Mouse (Mus musculus) forebrain, postnatal 0 days (tissue): Measurements from ENCODE around the gene Syt15. TPM values are rescaled to one million over a fixed set of nuclear protein-coding genes. Genes with fewer than 3 reads are reported as not detected.

Source experiments
- ATAC-seq: fragments of 200-750 bp; cut with Nextera tagmentation; 2 replicates; pipeline ENCODE4 v1.8.0; 2017; ENCODE audit warnings: mild to moderate bottlenecking, moderate library complexity
- DNase-seq: peaks from one replicate; pipeline ENCODE4 v3.0.0-alpha.2; 2015
- H3K27ac ChIP-seq: fragments of 300-500 bp; sonication (generic); 2 replicates; pipeline ENCODE4 v1.5.1; 2014; ENCODE audit warnings: low read depth, mild to moderate bottlenecking, antibody characterized with exemption, low read length, moderate library complexity, mixed read lengths
- H3K27me3 ChIP-seq: fragments of 300-500 bp; sonication (generic); 2 replicates; pipeline ENCODE4 v1.6.1; 2014; ENCODE audit warnings: mild to moderate bottlenecking, low read length, mixed read lengths; ENCODE audit not compliant: insufficient read depth
- H3K36me3 ChIP-seq: fragments of 300-500 bp; sonication (generic); 2 replicates; pipeline ENCODE4 v1.6.1; 2014; ENCODE audit warnings: mild to moderate bottlenecking, moderate library complexity; ENCODE audit not compliant: insufficient read depth
- H3K4me1 ChIP-seq: fragments of 300-500 bp; sonication (generic); 2 replicates; pipeline ENCODE4 v1.6.1; 2014; ENCODE audit warnings: antibody characterized with exemption; ENCODE audit not compliant: insufficient read depth
- H3K4me2 ChIP-seq: fragments of 300-500 bp; sonication (generic); 2 replicates; pipeline ENCODE4 v1.6.1; 2014; ENCODE audit warnings: low read depth, mild to moderate bottlenecking, moderate library complexity
- H3K4me3 ChIP-seq: fragments of 300-500 bp; sonication (generic); 2 replicates; pipeline ENCODE4 v1.5.1; 2014; ENCODE audit warnings: low read depth, low read length, mixed read lengths
- H3K9ac ChIP-seq: fragments of 300-500 bp; sonication (generic); 2 replicates; pipeline ENCODE4 v1.6.1; 2014; ENCODE audit warnings: mild to moderate bottlenecking
- H3K9me3 ChIP-seq: fragments of 300-500 bp; sonication (generic); 2 replicates; pipeline ENCODE4 v1.6.1; 2016; ENCODE audit warnings: low read length
- CTCF ChIP-seq: sonication (generic); IDR thresholded peaks from 2 replicates; pipeline ENCODE4 v1.5.1; 2016; ENCODE audit warnings: antibody characterized with exemption, control low read depth, low read depth
- WGBS: fragments of 180-500 bp; shearing (Covaris S2); extraction: QIAGEN DNeasy Blood & Tissue Kit; methylation state at CpG from one replicate; pipeline ENCODE4 v1.1.7; 2014; 5-methylcytosine and 5-hydroxymethylcytosine counted together
- polyA plus RNA-seq: library from polyadenylated mRNA; unstranded; fragments of >200 nt; fragmentation: Nextera tagmentation; extraction: Ambion mirVana; gene quantifications from 2 replicates; pipeline ENCODE4 v1.2.1, GENCODE M21; 2015
- total RNA-seq: library from RNA; depleted of rRNA; stranded (reverse); fragments of >200 nt; gene quantifications from 2 replicates; pipeline ENCODE4 v1.2.3, GENCODE M21; 2014; rRNA removed

Syt15 gene
- 1.0 and 1.5 TPM in 2 replicates for total RNA-seq
- polyA plus RNA-seq, result 0.35 and 0.65 TPM in 2 replicates

DNA sequence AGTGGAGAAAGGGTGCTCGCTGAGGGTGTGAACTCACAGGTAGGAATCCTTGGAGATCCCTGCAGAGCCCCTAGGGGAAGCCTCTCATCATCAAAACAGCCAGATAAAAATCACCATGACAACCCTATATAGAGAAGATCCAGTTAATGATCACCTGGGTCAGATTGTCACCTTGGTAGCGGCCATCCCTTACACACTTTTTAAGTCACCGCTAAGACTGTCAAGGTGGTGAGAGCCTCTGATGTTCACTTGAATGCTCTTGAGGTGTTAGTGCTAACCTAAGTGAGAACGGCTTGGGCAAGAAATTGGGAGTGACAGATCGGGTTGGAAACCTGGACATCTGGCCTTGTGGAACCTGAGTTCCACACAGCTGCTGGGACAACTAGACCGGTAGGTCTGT lies at the start of gene Syt15:
Gene Syt15, plus strand, starts transcription at position 301 of the 400 bp plus-strand sequence.
- WGBS, result 76% methylated on average over 6 of the region's 6 CpGs
- Histone ChIP-seq H3K27ac (no peak within 1 kb of the TSS), H3K4me3 (0 out of 2 replicates have a peak within 1 kb of the TSS, but pooled peaks have one; percentile 1), H3K27me3 (peaks cover 7% of the 10 kb centered on the region; the same call in 1 of the 2 replicates), H3K4me2 (peak within 1 kb of the TSS; percentile 32), H3K4me1 (no peaks in the 10 kb centered on the region), H3K36me3 (no peaks in the 10 kb centered on the region), H3K9ac (no peak within 1 kb of the TSS), H3K9me3 (no peaks in the 10 kb centered on the region)
- TF ChIP-seq CTCF, result no peak
- no peak for DNase-seq
- ATAC-seq, result no peak

DNA sequence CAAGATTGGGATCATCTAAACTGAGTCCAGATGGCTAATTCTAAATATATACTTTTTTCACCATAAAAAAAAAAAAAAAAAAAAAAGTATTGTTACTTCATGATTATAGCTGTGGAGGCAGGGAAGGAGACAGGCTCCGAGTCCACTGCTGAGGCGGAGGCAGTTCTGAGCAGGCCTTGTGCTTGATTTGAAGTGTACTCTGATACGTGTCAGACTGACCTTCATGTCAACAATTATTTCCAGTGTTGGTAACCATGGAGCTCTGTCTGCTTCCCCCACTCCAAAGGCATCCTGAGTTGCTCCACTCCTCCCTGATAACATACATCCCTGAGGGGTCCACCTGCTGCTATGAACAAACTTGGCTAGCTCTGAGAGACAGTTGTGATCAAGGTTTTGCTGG lies 48.3 kb upstream of the Syt15 start:
- H3K4me2 ChIP-seq, result no peak overlapping the region
- ATAC-seq, result no peak
- H3K4me3 ChIP-seq, result no peak overlapping the region
- no peaks in the 10 kb centered on the region for H3K27me3 ChIP-seq
- no peak for DNase-seq
- TF ChIP-seq CTCF, result no peak
- no peak overlapping the region for H3K27ac ChIP-seq
- WGBS, result 74% methylated on average over 3 of the region's 3 CpGs
- no peaks in the 10 kb centered on the region for H3K9me3 ChIP-seq
- H3K4me1 ChIP-seq, result no peaks in the 10 kb centered on the region
- H3K36me3 ChIP-seq, result no peaks in the 10 kb centered on the region
- H3K9ac ChIP-seq, result no peak overlapping the region

DNA sequence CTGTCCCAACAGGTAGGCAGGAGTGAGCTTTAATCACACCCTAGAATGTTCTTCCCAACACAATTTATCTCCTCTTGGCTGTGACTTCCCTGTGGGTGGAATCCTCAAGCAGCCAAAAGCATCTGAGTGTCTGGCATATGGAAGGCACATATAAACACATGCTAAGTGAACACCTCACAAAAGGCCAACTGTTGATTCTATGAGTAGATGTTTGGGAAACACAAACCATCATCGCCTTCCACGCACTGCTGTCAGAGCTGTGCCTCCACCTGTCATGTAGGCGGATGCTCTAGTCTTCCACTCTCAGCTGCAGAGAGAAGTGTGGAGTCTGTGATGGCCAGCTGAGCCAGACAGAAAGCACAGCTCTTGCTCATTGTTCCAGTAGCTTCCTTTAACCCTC lies 40.0 kb upstream of the Syt15 start:
- 83% methylated on average over 3 of the region's 3 CpGs for WGBS
- H3K9me3 ChIP-seq, result no peaks in the 10 kb centered on the region
- no peak overlapping the region for H3K27ac ChIP-seq
- H3K36me3 ChIP-seq, result no peaks in the 10 kb centered on the region
- ATAC-seq (peak; percentile 29), DNase-seq (no peak)
- no peaks in the 10 kb centered on the region for H3K27me3 ChIP-seq
- no peak overlapping the region for H3K4me3 ChIP-seq
- no peak overlapping the region for H3K4me2 ChIP-seq
- H3K4me1 ChIP-seq, result no peaks in the 10 kb centered on the region
- no peak for TF ChIP-seq CTCF
- H3K9ac ChIP-seq, result no peak overlapping the region

DNA sequence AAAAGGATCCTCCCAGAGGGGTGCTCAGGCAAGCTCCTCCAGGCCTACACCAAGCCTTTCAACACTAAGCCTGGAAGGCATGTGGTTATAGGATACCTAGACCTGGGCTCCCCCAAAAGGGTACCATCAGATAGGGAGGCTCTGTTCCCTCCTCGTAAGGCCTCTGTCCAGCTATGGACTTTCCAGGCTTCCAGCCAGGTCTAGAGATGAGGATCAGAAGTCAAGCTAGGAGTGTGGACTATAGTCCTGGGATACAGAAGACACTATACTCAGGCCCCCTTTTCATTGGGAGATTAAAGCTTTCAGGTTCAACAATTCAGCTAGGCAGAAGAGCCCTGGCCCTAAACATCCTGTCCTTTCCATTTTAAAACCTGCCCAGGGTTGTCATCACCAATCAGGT lies 36.3 kb upstream of the Syt15 start:
- no peak overlapping the region for H3K27ac ChIP-seq
- DNase-seq, result no peak
- no peaks in the 10 kb centered on the region for H3K27me3 ChIP-seq
- H3K4me2 ChIP-seq, result no peak overlapping the region
- no peaks in the 10 kb centered on the region for H3K4me1 ChIP-seq
- ATAC-seq, result no peak
- WGBS, result 100% methylated on average over 1 of the region's 1 CpGs
- no peak for TF ChIP-seq CTCF
- H3K9me3 ChIP-seq, result no peaks in the 10 kb centered on the region
- no peaks in the 10 kb centered on the region for H3K36me3 ChIP-seq
- no peak overlapping the region for H3K4me3 ChIP-seq
- no peak overlapping the region for H3K9ac ChIP-seq

DNA sequence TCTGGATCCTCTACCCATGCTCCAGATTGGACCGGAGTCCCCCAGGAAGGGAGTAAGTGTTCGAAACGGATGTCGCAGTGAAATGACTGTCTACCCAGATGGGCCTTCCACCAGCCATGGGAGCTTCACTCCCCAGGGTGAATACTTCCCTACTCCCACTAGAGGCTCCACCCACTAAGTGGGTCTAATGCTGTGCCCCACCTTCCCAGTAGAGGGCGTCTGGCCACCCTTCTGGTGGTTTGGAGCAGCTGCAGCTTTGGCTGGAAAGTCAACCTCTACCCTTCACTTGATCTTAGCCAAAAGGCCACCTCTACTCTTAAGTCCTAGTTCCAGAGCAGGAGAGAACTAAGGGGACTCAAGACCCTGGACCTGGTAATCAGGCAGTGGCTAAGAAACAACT lies 30.8 kb upstream of the Syt15 start:
- H3K9ac ChIP-seq, result no peak overlapping the region
- H3K36me3 ChIP-seq, result peaks cover 5% of the 10 kb centered on the region; the same call in 1 of the 2 replicates
- no peaks in the 10 kb centered on the region for H3K9me3 ChIP-seq
- TF ChIP-seq CTCF, result peak; percentile 57
- DNase-seq (no peak), ATAC-seq (no peak)
- 72% methylated on average over 5 of the region's 5 CpGs for WGBS
- no peak overlapping the region for H3K4me3 ChIP-seq
- no peaks in the 10 kb centered on the region for H3K4me1 ChIP-seq
- no peak overlapping the region for H3K4me2 ChIP-seq
- no peaks in the 10 kb centered on the region for H3K27me3 ChIP-seq
- H3K27ac ChIP-seq, result no peak overlapping the region

DNA sequence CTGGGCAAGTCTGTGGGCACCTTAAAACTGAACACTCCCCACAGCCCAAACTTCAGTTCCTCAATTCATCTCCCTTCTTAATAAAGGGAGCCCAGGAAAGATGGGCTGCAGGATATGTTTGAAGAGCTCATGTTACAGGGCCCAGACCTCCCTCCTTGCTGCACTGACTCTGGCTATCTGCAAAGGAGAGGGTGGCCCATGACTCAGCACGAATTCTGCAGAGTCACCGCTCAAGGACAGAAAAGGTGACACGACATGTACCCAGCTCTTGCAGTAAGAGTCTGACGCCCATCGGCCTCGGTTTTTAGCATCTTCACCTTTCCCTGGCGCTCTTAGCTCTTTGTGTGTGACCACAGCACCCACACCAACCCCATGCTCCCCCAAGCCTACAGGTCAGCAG lies 29.0 kb upstream of the Syt15 start:
- Histone ChIP-seq H3K36me3 (peaks cover 18% of the 10 kb centered on the region), H3K4me1 (no peaks in the 10 kb centered on the region), H3K27me3 (no peaks in the 10 kb centered on the region), H3K4me3 (no peak overlapping the region), H3K27ac (no peak overlapping the region), H3K9me3 (no peaks in the 10 kb centered on the region), H3K9ac (no peak overlapping the region), H3K4me2 (no peak overlapping the region)
- DNase-seq (no peak), ATAC-seq (no peak)
- WGBS, result 81% methylated on average over 7 of the region's 7 CpGs
- TF ChIP-seq CTCF, result no peak

DNA sequence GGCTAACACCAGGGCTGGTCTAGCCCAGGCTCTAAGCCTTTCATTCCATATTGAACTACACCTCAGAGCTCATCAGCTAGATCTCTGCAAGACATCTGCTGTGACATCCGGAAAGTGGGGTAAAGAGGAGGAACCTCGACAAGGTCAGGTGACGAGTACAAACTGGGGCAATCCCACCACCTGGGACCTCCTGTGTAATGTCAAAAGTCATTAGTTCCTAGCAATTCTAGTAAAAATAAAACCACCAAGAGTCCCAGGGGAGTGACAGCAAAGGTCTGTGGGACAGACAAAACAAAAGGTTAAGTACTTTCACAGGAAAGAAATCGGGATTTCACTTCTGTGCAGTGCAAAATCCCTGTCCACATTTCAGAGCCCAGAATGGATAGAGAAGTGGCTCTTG lies 25.5 kb upstream of the Syt15 start:
- Histone ChIP-seq H3K4me2 (no peak overlapping the region), H3K36me3 (peaks cover 20% of the 10 kb centered on the region), H3K9ac (no peak overlapping the region), H3K9me3 (no peaks in the 10 kb centered on the region), H3K27me3 (no peaks in the 10 kb centered on the region), H3K4me1 (no peaks in the 10 kb centered on the region), H3K4me3 (no peak overlapping the region), H3K27ac (no peak overlapping the region)
- ATAC-seq (no peak), DNase-seq (no peak)
- 87% methylated on average over 4 of the region's 4 CpGs for WGBS
- TF ChIP-seq CTCF, result no peak
